Mouse (Mus musculus) megakaryocyte, embryonic 14.5 days (primary cell): ENCODE results near the gene Dip2b.

Experiments
- FLI1 ChIP-seq: IDR thresholded peaks from 2 replicates; pipeline ENCODE4 v1.6.1; 2012; ENCODE audit warnings: low read length, inconsistent platforms, mixed read lengths
- GATA1 ChIP-seq: IDR thresholded peaks from 3 replicates; pipeline ENCODE4 v1.6.1; 2012; ENCODE audit warnings: mixed read lengths, low read length, inconsistent platforms, borderline replicate concordance

GRCm38 (mm10) chr15:100227031-100227662 is 188.7 kb downstream of the Dip2b start:
- no peak for TF ChIP-seq GATA1
- TF ChIP-seq FLI1: no peak
